Mouse (Mus musculus): ENCODE measurements around the gene Slc26a11. TPM values are rescaled to one million over a fixed set of nuclear protein-coding genes. Genes with fewer than 3 reads are reported as not detected.
A peak's percentile ranks its signal among the peaks of the same experiment; 100 is the strongest.

Slc26a11 gene
- total RNA-seq, 2 experiments from 2014 or later, result 2.4 to 3.5 TPM

GRCm38 (mm10) chr11:119402501-119403160 lies 47.3 kb downstream of the Slc26a11 start:
- DNase-seq, result no peak

DNA sequence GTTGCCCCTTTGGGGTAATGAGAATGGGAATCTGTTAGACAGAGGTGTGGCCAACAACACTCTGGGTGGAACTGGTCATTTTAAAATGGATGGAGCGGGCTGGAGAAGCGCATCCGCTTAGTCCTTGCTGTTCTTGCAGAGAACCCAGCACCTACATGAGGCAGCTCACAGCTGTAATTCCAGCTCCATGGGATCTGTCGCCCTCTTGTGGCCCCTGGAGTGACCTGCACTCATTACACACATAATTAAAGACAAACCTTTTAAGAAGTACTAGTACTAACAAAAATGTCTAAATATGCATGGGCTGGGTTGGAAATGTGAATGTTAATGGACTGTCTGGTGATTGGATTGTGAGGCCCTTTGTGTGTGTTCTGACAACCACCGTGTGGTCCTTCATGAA lies 49.3 kb downstream of the Slc26a11 start:
- DNase-seq, result no peak

- DNase-seq, result no peak
Observed at GRCm38 (mm10) chr11:119407381-119407780, 52.0 kb downstream of the Slc26a11 start.

- no peak for DNase-seq
Observed at GRCm38 (mm10) chr11:119407977-119408376, 52.6 kb downstream of the Slc26a11 start.

DNA sequence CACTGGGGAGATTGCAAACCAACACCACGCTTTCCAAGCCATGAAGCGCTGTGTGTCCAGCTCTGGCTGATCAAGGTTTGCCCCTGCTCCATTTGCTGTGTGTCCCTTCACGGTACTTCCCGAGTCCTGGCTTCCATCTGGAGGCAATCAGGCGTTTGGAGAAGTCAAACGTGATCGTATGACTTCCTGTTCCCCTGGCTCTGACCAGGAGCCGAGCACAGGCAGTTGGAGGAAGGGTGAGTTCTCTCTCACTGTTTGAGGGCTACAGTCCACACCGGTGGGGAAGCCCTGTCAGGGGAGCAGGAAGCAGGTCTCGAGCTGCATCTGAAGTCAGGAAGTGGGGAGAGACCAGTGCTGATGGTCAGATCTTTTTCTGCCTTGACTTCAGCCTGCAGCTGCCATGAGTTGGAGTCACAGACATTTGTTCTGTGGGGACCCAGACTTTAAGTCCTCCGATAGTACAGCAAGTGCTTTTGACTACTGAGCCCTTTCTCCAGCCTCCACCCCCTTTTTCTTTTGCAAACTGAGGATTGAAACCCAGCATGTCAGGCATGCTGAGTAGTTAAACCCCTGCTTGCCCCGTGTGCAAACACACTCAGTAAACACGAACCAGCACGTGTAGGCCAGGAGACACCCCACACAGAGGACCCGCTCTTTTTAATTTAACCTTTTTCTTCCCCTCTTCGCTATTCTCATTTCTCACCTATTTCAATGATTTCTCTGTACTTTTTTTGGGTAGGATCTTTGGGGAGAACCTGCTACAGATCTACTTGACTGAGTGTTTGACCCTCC lies 64.2 kb downstream of the Slc26a11 start:
- no peak for DNase-seq

- no peak for DNase-seq
Observed at GRCm38 (mm10) chr11:119420426-119420825, 65.1 kb downstream of the Slc26a11 start.

DNA sequence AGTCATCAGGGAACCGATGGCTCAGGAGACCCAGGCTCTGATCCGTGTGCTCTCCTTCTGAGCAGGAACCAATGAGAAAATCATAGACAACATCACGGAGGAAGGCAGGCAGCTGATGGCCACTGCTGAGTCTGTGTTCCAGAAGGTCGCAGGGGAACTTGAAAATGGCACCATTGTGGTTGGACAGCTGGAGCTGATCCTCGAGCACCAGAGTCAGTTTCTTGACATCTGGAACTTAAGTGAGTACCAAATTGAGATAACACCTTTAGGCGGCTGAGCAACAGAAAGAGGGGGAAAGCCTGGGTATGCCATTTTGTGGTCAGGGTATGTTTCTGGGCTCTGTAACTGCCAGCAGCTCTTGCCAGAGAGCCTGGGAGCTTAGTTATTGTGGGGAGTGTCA lies 72.1 kb downstream of the Slc26a11 start:
- DNase-seq, result no peak

DNA sequence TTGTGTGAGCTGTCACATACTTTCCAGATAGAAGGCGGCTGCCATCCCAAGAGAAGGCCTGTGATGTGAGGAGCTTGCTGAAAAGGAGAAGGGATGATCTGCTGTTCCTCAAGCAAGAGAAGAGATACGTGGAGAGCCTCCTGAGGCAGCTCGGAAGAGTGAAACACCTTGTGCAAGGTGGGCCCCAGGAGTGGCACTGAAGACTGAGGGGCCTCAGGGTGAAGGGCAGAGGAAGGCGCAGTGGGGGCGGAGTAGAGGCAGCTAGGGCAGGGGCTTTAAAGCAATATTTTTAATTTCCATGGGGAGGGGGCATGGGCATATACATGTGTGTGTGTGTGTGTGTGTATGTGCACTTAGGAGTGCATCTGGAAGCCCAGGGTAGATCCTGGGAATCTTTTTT lies 72.6 kb downstream of the Slc26a11 start:
- DNase-seq, result no peak

DNA sequence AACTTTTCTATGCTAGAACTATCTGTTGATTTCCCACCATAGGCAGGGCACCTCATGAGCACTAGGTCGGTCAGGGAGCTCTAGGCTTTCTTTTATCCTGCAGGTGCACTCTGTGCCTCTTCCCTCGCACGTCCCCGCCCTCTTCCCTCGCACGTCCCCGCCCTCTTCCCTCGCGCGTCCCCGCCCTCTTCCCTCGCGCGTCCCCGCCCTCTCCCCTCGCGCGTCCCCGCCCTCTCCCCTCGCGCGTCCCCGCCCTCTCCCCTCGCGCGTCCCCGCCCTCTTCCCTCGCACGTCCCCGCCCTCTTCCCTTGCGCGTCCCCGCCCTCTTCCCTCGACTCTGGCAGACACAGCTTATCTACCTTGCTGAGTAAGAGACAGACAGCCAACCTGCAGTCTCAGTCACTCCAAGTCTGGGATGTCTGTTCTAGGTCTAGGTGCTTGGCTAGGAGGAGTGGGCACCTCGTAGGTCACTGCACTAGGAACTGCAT lies 73.3 kb downstream of the Slc26a11 start:
- peak; percentile 38 for DNase-seq

Small RNAs within 50 kb of the gene (microRNA-seq; reads per million reads assigned to microRNA genes)
- 0.26 to 0.74 reads per million in 2 experiments for gene Mir1932 (ENCODE audit: borderline replicate concordance in 2 of 2)

Other genes with a start within 250 kb of the Slc26a11 start
- 10 to 100 TPM; 16.1 to 20.9 TPM for gene Tbc1d16, start 127.1 kb upstream of the Slc26a11 start, total RNA-seq (2021)
- under 1 TPM in 1 of 2 experiments, not detected in 1; 0.41 TPM for gene Ccdc40, start 127.0 kb upstream of the Slc26a11 start, total RNA-seq (2021)
- 100 to 1,000 TPM; 110 to 138 TPM for gene Gaa, start 87.7 kb upstream of the Slc26a11 start, total RNA-seq (2021)
- gene Eif4a3, start 55.5 kb upstream of the Slc26a11 start, total RNA-seq (2021), result 10 to 100 TPM; 29.9 to 36.9 TPM
- gene Card14, start 47.8 kb upstream of the Slc26a11 start, total RNA-seq (2021), result under 1 TPM; 0.43 to 0.51 TPM
- 1 to 10 TPM; 3.1 to 3.3 TPM for gene Sgsh, start within 50 bp of the Slc26a11 start, total RNA-seq (2021)
- gene Rnf213, start 37.5 kb downstream of the Slc26a11 start, total RNA-seq (2021), result 1 to 10 TPM; 5.2 to 5.7 TPM
- gene Endov, start 135.8 kb downstream of the Slc26a11 start, total RNA-seq (2021), result 1 to 10 TPM; 3.9 to 4.8 TPM
- gene Nptx1, start 192.2 kb downstream of the Slc26a11 start, total RNA-seq (2021), result under 1 TPM; 0.08 to 0.19 TPM
- 10 to 100 TPM; 23.7 to 24.8 TPM for gene Rptor, start 247.3 kb downstream of the Slc26a11 start, total RNA-seq (2021)